Mouse (Mus musculus) cortical plate, adult 2 months (tissue): Measurements from ENCODE around the gene Mtif2.

Source experiments
- CTCF ChIP-seq: fragments of 200-500 bp; IDR thresholded peaks from 2 replicates; pipeline ENCODE4 v1.5.1; 2011; ENCODE audit warnings: mild to moderate bottlenecking, control low read depth, low read length; ENCODE audit not compliant: insufficient read depth; ENCODE audit errors: extremely low read depth
- POLR2A ChIP-seq: fragments of 200-500 bp; IDR thresholded peaks from 2 replicates; pipeline ENCODE4 v1.6.1; 2011; ENCODE audit warnings: mild to moderate bottlenecking, low read length, control low read depth; ENCODE audit not compliant: insufficient read depth; ENCODE audit errors: extremely low read depth

DNA sequence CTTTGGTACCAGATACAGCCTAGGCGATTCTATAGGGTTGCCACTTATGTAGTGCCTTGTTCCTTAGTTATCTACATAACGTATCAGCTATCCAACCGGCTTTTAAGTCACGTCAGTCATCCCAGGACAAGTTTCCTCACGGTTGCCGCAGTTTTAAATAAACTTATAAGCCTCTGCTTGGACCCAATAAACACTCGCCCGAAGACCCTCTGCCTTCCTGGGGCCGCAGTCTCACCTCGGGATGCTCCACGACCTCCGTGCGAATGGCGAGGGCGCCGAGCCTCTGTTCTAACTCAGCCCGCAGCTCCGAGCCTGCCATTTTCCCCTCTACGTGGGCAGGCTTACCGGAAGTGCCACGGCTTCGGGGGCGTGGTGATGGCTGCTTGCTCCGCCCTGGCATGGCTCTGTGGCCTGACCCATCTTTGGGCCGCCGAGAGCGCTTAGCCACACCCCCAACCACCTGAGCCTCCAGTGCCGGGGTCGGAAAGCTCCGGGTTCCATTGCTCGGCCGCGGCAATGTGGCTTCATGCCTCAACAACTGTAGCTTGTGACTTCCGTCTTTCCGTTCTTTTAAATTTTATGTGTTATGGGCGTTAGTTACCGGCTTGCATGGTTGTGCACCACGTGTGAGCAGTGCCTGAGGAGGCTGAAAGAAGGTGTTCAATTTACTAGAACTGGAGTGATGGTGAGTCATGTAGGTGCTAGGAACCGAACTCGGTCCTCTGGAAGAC, 11.4 kb upstream of the Mtif2 start, which contains the start of gene Prorsd1:
- no peak for TF ChIP-seq CTCF
- no peak; the same call in 1 of the 2 replicates for TF ChIP-seq POLR2A
